Mouse (Mus musculus) CD4-positive, CD25-positive, alpha-beta regulatory T cell, adult 4 months (primary cell): ENCODE results near the gene Lmf1. TPM values are rescaled to one million over a fixed set of nuclear protein-coding genes. Genes with fewer than 3 reads are reported as not detected.

ENCODE experiments used
- ATAC-seq: one replicate; pipeline ENCODE4 v1.8.0; 2017
- polyA plus RNA-seq, 2 experiments: library from polyadenylated mRNA; unstranded; fragments of 100-300 nt; shearing (Covaris generic); gene quantifications; one replicate each; pipeline ENCODE4 v1.2.1; 2017

Gene Lmf1
- polyA plus RNA-seq, result 10 to 100 TPM; 22.0 to 26.0 TPM

DNA sequence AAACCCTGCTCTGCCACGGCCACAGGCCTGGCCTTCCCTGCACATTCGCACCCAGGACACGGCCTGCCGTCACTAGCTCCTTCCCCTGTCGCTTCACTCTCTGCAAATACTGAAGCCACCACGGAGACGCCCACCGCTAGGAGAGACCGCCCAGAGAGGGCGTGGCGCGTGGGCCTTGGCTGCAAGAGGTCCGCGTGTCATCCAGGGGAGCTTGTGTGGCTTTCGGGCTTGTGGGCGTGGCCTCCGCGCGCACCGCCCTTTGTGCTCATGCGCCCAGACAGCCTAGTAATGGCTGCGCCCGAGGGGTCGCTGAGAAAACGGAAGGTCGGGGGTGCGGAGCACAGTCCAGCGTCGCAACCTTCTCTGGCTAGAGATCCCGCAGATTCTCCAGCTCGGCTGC is at the start of gene Lmf1:
Lmf1 (plus strand) TSS at position 166 of the 400 bp plus-strand sequence.
- ATAC-seq, result peak; percentile 99

DNA sequence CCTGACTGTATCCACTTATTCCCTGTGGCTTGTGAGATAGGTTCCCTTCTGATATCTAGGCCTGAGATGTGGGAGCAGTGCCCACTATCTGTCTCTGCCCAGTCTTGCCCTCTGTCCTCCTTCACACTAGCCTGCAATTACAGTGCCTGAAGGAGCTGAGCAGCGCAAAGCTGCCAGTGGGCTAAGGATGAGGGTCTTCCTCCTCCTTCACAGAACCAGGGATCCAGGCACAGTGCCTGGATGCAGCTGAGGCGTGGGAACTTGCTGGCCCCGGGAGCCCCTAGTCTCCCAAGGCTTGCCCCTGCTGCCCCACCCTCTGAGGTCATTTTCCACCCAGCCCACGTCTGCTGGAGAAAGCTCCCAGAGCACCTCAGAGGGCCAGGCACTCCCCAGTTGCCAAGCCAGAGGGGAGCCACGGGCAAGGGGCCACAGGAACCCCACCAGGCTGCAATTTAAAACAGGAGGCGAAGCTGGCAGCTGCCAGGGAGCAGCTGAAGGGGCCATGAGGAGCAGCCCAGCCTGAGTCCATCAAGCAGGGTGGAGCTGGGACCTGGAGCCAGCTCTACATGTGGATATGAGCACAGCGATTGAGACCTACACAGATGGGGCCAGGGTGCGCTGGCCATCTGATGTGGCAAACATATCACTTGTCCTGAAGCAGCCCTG is 48.4 kb upstream of the Lmf1 start:
- no peak for ATAC-seq

DNA sequence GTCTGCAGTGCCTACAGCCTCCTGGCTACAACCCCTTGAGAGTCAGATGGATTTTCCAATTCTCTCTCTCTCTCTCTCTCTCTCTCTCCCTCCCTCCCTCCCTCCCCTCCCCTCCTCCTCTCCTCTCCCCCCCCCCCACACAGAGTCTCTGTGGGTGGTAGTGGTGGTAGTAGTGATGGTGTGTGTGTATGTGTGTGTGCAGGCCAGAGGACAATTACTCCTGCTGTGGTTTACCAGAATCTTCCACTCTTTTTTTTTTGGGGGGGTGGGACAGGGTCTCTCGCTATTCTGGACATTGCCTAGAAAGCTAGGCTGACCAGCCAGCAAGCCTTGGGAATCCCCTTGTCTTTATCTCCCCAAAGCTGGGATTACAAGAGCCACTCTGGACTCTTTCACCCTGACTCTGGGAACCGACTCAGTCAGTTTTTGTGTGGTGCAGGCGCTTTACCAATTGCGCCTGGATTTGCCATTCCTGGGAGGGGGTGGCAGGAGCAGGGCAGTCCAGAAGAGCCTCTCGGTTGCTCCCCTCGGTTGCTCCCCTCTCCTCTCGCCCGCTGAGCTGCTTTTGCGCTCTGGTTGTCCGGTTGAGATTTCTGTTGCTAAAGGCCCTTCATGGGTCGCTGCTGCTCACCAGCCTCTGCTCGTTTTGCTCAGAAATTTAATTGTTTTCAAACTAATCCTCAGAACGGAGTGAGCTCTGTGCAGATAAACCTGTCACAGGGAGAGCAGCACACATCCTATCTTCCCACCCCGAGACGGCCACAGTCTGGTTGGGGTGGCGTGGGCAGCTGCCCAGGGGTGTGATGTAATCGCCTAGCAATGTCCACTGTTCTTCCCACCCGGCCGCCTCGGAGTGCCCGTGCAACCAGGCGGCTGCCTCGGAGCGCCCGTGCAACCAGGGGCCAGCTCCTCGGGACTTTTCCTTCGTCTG is 39.7 kb upstream of the Lmf1 start:
- no peak for ATAC-seq

DNA sequence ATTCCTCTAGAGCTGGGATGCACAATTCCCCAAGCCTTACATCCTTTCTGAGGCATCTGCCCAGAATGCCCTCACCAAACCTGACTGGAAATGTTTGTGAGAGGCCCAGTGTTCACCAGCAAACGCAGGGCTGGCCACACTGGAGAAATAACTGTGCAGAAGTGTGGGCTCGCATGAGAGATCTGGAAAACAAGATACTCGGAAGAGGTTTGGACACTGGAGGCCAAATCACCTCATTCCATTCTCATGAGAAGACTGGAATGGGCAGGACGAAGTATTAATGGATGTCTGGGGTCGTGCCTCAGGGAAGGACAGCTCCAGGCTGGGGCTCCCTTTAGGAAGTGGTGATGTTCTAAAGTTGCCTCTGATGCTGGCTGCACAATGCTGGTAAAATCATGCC is 38.2 kb upstream of the Lmf1 start:
- ATAC-seq, result no peak

GRCm38 (mm10) chr17:25541768-25542167 is 37.1 kb upstream of the Lmf1 start:
- no peak for ATAC-seq

- no peak for ATAC-seq
These were observed 31.9 kb upstream of the Lmf1 start for GRCm38 (mm10) chr17:25547026-25547425.

GRCm38 (mm10) chr17:25550020-25550419 is 28.9 kb upstream of the Lmf1 start:
- ATAC-seq, result no peak

DNA sequence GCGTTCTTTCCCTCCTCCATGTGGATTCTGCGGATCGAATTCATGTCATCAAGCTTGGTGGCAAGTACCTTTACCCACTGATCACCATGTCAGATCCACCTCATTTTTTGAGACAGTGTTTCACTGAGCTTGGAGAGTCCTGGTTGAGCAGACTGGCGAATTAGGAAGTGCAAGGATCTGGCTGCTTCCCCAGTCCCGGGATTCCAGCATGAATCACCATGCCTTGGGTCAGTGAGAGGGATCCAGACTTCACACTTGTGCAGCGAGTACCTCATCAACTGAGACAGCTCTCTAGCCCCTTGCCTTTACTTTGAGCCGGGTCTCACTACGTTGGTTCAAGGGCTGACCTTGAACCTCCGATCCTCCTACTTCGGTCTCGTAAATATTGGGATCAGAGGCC is 27.6 kb upstream of the Lmf1 start:
- ATAC-seq, result no peak

DNA sequence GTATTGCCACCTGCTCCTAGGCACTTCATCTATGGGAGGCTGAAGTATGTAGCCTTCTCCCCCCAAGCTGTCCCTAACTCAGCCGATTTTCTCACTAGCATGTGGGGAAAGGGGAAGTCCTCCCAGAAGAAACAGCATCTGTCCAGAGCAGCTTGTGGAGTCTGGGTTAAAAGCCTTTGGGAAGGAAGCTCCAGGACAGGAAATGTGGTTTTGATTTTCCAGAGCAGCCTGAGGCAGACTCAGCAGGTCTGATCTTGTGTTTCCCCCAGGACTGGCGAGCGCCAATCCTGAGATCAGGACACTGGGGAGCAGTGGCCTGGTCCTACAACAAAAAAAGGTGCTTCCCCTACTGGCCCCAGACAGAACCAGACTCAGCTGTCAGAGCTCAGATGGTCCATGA is 23.7 kb upstream of the Lmf1 start:
- no peak for ATAC-seq

GRCm38 (mm10) chr17:25555666-25556629 is 22.9 kb upstream of the Lmf1 start:
- no peak for ATAC-seq

DNA sequence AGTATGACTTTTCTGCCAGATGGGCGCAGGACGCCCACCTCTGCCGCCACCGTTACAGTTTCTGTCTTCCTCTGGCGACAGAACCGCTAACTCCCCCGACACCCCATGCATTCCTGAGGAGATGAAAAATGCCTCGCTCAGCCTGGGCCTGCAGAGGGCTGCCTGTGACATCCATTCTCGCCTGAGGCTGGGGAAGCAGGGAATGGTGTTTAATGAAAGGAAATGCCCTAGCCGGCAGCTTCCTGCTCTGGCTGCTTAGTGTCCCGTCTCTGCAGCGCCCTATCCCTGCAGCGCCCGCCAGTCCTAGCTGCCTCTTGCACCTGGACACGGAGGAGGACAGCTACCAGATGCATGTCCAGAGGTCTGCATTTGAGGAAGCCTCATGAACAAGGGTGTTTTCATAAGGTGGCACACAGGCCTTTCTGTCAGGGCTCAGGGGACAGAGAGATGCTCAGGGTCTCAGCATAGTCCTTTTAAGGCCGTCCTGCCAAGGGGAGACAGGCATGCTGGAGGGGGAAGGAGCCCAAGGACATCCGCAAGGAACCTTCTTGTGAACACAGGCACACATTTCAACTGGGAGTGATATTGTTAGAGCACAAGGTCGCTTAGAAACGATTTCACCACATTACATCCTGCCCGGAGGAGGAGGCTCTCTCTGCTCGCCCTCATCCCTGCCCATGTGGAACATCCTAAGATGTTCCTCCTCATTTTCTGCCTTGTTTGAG is 22.1 kb upstream of the Lmf1 start:
- no peak for ATAC-seq

DNA sequence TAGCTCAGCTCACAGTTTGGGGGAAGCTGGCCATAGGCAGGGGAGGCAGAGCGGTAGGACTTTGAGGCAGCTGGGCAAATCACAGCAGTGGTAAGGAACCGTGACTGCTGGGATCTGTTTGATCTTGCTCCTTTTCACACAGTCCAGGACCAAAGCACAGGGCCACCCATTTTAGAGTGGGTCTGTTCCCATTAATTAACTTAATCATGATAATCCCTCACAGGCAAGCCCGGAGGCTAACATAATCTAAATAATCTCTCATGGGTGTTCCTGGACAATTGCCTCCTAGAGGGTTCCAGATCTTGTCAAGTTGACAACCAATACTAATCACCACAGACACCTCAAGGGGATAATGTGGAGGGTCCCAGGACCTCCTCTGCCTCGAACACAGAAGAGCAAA is 19.3 kb upstream of the Lmf1 start:
- ATAC-seq, result no peak

GRCm38 (mm10) chr17:25560554-25561222 is 18.2 kb upstream of the Lmf1 start:
- ATAC-seq, result no peak

DNA sequence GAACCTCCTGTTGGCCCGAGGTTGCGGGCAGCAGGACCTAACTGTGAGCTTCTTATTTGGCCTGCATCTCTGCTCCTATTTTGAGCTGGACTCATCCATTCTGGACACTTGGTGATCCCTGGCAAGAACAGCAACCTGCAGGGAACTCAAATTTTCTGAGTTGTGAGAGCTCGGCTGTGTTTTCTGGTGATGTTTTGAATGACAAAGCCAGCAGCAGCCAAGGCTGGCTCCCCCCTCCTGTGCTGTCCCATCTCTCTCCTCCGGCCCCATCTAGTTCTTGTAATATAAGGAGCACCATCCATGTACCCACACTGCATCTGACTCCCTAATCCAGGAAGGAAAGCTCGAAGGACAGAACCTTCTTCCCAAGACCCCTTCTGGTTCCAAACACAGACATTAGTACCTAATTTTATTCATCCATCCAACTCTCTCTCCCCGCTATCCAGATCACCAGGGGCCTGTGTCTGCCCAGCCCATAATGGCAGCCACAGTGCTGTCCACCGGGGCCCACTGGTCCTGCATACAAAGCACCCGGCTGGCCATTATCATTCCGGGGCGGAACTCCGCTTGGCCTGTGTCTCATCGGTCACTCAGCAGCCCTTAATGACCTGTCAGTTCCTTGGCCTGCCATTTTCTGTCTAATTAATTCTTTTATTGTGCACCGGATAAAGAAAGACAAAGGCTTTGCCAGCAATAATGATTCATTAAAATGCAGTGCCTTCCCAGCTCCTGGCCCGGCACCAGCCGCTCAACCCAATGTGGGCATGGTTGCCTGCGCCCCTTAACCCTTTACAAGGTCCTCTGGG is 17.5 kb upstream of the Lmf1 start:
- ATAC-seq, result no peak

DNA sequence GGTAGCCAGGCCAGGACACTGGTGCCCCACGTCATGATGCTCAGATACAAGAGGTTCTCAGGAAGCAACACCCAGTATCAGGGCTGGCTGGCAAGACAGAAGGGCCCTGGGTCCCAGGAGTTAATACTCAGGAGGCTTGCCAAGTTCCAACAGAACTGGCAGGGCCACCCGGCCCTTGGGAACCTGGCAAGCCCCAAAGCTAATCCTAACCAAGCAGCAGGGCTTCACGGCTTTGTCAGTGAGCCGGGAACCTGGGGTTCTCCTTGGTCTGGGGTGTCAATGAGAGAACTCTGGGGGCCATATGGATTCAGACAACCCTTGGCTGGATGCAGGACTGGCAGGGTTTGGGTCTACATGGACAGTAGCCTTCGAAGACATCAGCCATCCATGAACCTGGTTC is 14.4 kb upstream of the Lmf1 start:
- ATAC-seq, result no peak

GRCm38 (mm10) chr17:25565244-25565643 is 13.6 kb upstream of the Lmf1 start:
- ATAC-seq, result no peak

GRCm38 (mm10) chr17:25565860-25566600 is 12.9 kb upstream of the Lmf1 start:
- ATAC-seq, result no peak

DNA sequence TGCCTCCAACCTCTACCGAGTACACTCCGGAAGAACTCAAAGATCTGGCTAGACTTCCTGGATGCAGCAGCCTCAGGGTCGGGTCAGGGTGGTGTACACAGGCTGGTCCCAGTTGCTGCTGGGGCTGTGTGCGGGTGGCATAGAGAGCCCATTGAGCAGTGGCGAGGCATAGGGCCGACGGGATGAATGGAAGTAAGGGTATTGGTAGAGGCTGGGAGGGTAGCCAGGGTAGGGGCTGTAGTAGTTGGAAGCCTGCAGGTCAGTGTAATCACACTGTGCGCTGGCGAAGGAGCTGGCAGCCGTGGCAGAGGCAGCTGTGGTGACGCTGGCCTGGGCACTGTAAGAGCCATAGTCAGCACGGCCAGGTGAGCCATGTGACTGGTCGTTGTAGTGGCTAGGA is 11.6 kb upstream of the Lmf1 start:
- ATAC-seq, result no peak

DNA sequence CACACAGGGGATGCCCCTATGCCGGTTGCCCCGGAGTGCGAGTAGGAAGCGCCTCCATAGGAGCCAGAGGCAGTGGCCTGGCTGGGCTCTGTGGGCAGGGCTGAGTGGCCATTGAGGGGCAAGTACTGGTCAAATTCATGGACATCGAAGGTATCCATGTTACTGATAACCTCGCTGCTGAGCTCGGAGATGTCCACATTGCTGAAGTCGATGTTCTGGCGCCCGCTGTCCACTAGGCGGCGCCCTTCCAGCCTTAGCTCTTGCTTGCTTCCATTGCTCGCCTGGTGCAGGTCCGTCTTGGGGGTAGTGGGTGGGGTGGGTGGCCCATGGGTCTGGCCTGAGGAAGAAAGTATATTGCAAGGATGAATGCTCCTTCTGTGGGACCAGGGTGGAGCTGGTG is 11.1 kb upstream of the Lmf1 start:
- ATAC-seq, result no peak

GRCm38 (mm10) chr17:25568206-25568605 is 10.7 kb upstream of the Lmf1 start:
- no peak for ATAC-seq
